Mouse (Mus musculus): ENCODE data around the gene Mus81. TPM values are rescaled to one million over a fixed set of nuclear protein-coding genes. Genes with fewer than 3 reads are reported as not detected.

Gene Mus81
- polyA plus RNA-seq, 1 experiment from 2014 or later = 39.7 TPM

DNA sequence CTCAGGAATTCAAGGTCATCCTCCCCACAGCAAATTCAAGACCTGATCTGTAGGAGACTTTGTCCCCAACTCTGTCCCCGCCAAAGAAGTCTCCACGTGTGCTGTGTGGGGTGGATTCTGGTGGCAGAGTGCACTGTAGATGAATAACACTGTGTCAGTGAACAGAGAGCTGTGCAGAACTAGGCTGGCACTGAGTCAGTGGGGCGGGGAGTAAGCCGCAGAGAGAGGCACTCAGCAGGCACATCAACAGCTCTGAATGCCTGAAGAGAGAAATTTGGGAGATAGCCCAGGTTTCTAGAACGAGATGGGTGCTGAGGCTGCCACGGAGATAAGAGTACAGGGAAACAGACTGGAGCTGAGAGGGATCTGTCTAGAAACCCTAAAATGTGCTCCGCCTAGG, 29.2 kb downstream of the Mus81 start:
- Histone ChIP-seq H3K27me3 (ENCODE audit: control insufficient read depth, insufficient read depth, low read length) (no peaks in the 10 kb centered on the region), H3K27ac (replicated peaks; ENCODE audit: low read depth, low read length) (no peak overlapping the region), H3K36me3 (ENCODE audit: control insufficient read depth, insufficient read depth, low read length) (peaks cover 4% of the 10 kb centered on the region; the same call in 1 of the 2 replicates), H3K4me3 (ENCODE audit: low read depth, low read length) (no peak overlapping the region), H3K4me2 (ENCODE audit: low read depth, severe bottlenecking) (no peak overlapping the region), H3K9ac (ENCODE audit: low read length) (no peak overlapping the region), H3K4me1 (ENCODE audit: control insufficient read depth, insufficient read depth, low read length) (peaks cover 21% of the 10 kb centered on the region), H3K9me3 (ENCODE audit: control insufficient read depth, low read length) (no peaks in the 10 kb centered on the region)
- DNase-seq (ENCODE audit: low spot score) (no peak), ATAC-seq (ENCODE audit: insufficient number of reproducible peaks, low FRiP score, low TSS enrichment, low read depth) (no peak)
- 71% methylated on average over 7 of the region's 7 CpGs for WGBS

DNA sequence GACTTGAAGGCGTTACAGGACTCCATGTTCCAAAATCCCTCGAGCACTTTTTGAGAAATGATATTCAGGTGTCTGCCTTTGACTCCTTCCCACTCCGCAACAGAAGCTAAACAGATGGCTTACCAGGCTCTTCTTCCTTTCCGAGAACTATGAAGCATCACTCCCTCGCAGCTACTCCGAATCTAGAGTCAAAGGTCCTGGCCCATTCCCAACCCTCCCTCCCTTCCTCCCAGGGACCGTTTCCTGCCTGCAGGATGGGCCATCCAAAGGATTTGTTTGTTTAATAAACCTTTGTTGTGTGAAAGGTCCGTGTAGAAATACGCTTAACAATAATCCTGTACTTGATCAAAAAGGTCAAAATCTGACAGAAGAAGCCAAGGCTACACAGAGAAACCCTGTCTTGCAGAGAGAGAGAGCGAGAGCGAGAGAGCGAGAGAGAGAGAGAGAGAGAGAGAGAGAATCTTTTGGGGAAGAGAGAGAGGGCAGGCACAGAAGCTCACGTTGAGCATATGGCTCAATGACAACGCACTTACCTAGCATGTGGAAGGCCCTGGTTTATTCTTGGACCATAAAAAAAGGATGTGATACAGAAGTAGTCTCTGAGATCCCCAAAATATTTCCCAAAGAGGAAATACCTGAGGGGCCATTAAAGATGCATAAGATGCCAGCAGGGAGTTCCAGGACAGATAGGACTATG, 30.3 kb downstream of the Mus81 start, which contains the start of gene Ccdc85b:
TSS of gene Ccdc85b (minus strand) at position 149 of the 697 bp plus-strand sequence.
- H3K9ac ChIP-seq (ENCODE audit: low read length) = peak within 1 kb of the TSS; percentile 61
- peak within 1 kb of the TSS; percentile 98 for H3K4me2 ChIP-seq (ENCODE audit: low read depth, severe bottlenecking)
- peaks cover 21% of the 10 kb centered on the region for H3K4me1 ChIP-seq (ENCODE audit: control insufficient read depth, insufficient read depth, low read length)
- DNase-seq (ENCODE audit: low spot score) (no peak), ATAC-seq (ENCODE audit: insufficient number of reproducible peaks, low FRiP score, low TSS enrichment, low read depth) (no peak; the same call in 1 of the 2 replicates)
- peak within 1 kb of the TSS; percentile 10 for H3K27ac ChIP-seq (replicated peaks; ENCODE audit: low read depth, low read length)
- 19% methylated on average over 14 of the region's 14 CpGs for WGBS
- H3K4me3 ChIP-seq (ENCODE audit: low read depth, low read length) = peak within 1 kb of the TSS; percentile 45
- no peaks in the 10 kb centered on the region for H3K9me3 ChIP-seq (ENCODE audit: control insufficient read depth, low read length)
- peaks cover under 1% of the 10 kb centered on the region; the same call in 1 of the 2 replicates for H3K36me3 ChIP-seq (ENCODE audit: control insufficient read depth, insufficient read depth, low read length)
- no peaks in the 10 kb centered on the region for H3K27me3 ChIP-seq (ENCODE audit: control insufficient read depth, insufficient read depth, low read length)

DNA sequence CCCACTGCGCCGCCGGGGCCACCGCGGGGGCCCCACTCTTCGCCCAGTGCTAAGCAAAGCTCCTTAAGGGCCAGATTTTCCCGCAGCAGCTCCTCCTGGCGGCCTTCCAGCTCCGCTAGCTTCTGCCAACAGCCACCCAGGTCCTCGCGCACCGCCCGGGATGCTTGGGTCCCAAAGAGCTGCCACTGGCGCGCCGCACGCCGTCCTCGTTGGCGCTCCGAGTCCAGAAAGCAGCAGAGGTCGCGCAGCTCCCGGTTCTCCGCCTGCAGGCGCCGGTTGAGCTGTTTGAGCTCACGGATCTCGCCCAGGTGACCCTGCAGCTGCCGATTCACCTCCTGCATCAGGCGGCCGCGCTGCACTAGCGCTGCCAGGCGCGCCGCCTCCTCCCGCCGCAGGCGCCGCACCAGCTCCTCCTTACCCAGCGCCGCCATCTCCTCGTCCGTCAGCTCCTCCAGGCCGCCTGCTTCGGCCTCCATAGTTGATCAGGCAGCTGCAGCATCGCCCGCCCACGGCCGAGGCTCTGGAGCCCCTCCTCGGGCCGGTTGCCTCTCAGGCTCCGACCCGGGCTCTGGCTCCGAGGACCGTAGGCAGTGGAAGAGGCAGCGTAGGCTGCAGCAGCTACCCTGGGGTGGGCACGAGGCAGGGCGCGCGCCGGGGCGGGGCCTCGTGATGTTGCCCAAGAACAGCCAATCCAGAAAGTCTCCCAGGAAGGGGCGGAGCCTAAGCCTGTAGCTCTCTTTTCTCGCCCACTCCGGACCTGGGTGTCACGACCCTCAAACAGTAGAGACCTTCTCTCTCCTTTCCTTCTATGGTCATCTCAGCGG, 31.1 kb downstream of the Mus81 start:
- Histone ChIP-seq H3K4me3 (ENCODE audit: low read depth, low read length) (peak overlapping the region; percentile 45), H3K4me2 (ENCODE audit: low read depth, severe bottlenecking) (peak overlapping the region; percentile 98), H3K27me3 (ENCODE audit: control insufficient read depth, insufficient read depth, low read length) (no peaks in the 10 kb centered on the region), H3K4me1 (ENCODE audit: control insufficient read depth, insufficient read depth, low read length) (peaks cover 21% of the 10 kb centered on the region), H3K9me3 (ENCODE audit: control insufficient read depth, low read length) (no peaks in the 10 kb centered on the region), H3K36me3 (ENCODE audit: control insufficient read depth, insufficient read depth, low read length) (no peaks in the 10 kb centered on the region), H3K27ac (replicated peaks; ENCODE audit: low read depth, low read length) (peak overlapping the region; percentile 10), H3K9ac (ENCODE audit: low read length) (peak overlapping the region; percentile 61)
- under 1% methylated on average over 70 of the region's 70 CpGs for WGBS
- DNase-seq (ENCODE audit: low spot score) (peak; percentile 94), ATAC-seq (ENCODE audit: insufficient number of reproducible peaks, low FRiP score, low TSS enrichment, low read depth) (peak; percentile 76)

DNA sequence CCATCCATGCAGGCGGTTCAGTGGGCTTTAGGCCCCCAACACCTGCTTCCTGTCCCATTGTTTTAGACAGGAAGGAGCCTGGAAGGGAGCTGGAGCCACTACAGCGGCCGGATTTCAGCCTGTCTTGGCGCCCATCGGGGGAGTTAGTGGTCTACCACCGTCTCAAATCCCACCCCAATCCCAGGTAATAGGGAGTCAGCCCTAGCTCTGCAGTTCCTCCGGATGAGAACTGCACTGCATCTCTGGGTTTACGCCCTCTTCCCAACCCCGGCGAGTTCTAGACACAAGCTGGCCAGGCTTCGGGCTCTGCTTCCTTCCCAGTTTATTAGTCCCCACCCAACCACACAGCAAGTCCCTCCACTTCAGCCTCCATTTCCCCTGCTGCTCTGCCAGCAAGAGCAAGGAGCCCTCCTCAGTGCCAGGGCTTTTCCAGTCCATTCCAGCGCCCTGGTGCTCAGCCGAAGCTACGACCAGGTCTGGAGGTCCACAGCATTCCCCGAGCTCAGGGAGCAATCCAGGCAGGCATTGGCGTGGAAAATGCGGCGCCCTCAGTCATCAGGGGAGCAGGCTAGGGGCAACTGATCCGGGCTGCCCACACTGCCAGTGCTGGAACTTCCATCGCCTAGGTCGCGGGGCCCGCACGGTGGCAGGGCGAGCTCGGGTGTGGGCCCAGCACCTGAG, 31.8 kb downstream of the Mus81 start:
- Histone ChIP-seq H3K36me3 (ENCODE audit: control insufficient read depth, insufficient read depth, low read length) (no peaks in the 10 kb centered on the region), H3K4me2 (ENCODE audit: low read depth, severe bottlenecking) (peak overlapping the region; percentile 98), H3K27ac (replicated peaks; ENCODE audit: low read depth, low read length) (peak overlapping the region; percentile 10), H3K27me3 (ENCODE audit: control insufficient read depth, insufficient read depth, low read length) (no peaks in the 10 kb centered on the region), H3K4me1 (ENCODE audit: control insufficient read depth, insufficient read depth, low read length) (peaks cover 19% of the 10 kb centered on the region), H3K9ac (ENCODE audit: low read length) (peak overlapping the region; percentile 61), H3K4me3 (ENCODE audit: low read depth, low read length) (peak overlapping the region; percentile 45), H3K9me3 (ENCODE audit: control insufficient read depth, low read length) (no peaks in the 10 kb centered on the region)
- ATAC-seq (ENCODE audit: insufficient number of reproducible peaks, low FRiP score, low TSS enrichment, low read depth) = no peak
- WGBS = 4% methylated on average over 26 of the region's 26 CpGs
- peak; percentile 47 for DNase-seq (ENCODE audit: low spot score)

DNA sequence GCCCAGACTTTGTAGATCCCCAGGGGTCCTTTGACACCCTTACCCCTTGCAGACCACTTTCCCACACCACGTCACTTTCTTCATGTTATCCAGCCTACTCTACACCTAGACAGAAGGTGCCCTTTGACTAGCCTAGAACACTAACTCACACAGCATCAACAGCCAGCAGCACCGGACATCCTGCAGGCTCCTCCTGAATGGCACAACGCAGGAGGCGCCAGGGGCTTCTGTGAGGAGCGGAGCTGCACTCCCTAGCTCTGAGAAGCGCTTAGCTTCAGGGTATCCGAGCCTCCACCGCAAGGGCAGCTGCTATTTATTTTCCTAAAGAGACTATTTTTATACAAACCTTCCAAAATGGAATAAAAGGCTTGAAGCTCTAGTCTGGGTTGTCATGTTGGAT, 32.6 kb downstream of the Mus81 start:
- no peak for DNase-seq (ENCODE audit: low spot score)
- Histone ChIP-seq H3K27ac (replicated peaks; ENCODE audit: low read depth, low read length) (no peak overlapping the region), H3K4me3 (ENCODE audit: low read depth, low read length) (peak overlapping the region; percentile 45; the same call in 1 of the 2 replicates), H3K4me1 (ENCODE audit: control insufficient read depth, insufficient read depth, low read length) (peaks cover 13% of the 10 kb centered on the region), H3K9ac (ENCODE audit: low read length) (no peak overlapping the region), H3K36me3 (ENCODE audit: control insufficient read depth, insufficient read depth, low read length) (no peaks in the 10 kb centered on the region), H3K9me3 (ENCODE audit: control insufficient read depth, low read length) (no peaks in the 10 kb centered on the region), H3K4me2 (ENCODE audit: low read depth, severe bottlenecking) (peak overlapping the region; percentile 98; the same call in 1 of the 2 replicates), H3K27me3 (ENCODE audit: control insufficient read depth, insufficient read depth, low read length) (no peaks in the 10 kb centered on the region)
- WGBS = 69% methylated on average over 8 of the region's 8 CpGs
- no peak for ATAC-seq (ENCODE audit: insufficient number of reproducible peaks, low FRiP score, low TSS enrichment, low read depth)

DNA sequence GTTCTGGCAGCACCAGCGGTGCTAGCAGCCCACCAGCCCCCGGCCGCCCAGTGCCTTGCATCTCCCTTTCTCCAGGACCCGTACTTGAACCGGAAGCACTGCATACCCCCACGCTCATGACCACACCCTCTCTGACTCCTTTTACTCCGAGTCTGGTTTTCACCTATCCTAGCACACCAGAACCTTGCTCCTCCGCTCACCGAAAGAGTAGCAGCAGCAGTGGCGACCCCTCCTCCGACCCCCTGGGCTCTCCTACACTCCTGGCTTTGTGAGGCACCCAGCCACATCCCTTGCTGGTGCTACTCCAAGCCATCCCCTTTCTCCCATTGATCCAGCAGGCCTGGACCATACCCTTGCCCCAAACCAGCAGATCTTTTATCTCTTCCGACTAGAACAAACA, 33.2 kb downstream of the Mus81 start:
- WGBS = 87% methylated on average over 12 of the region's 12 CpGs
- Histone ChIP-seq H3K4me1 (ENCODE audit: control insufficient read depth, insufficient read depth, low read length) (peaks cover 13% of the 10 kb centered on the region), H3K27ac (replicated peaks; ENCODE audit: low read depth, low read length) (no peak overlapping the region), H3K4me2 (ENCODE audit: low read depth, severe bottlenecking) (peak overlapping the region; percentile 98; the same call in 1 of the 2 replicates), H3K27me3 (ENCODE audit: control insufficient read depth, insufficient read depth, low read length) (peaks cover under 1% of the 10 kb centered on the region; the same call in 1 of the 2 replicates), H3K9ac (ENCODE audit: low read length) (no peak overlapping the region), H3K9me3 (ENCODE audit: control insufficient read depth, low read length) (no peaks in the 10 kb centered on the region), H3K36me3 (ENCODE audit: control insufficient read depth, insufficient read depth, low read length) (no peaks in the 10 kb centered on the region), H3K4me3 (ENCODE audit: low read depth, low read length) (no peak overlapping the region)
- DNase-seq (ENCODE audit: low spot score) (no peak), ATAC-seq (ENCODE audit: insufficient number of reproducible peaks, low FRiP score, low TSS enrichment, low read depth) (no peak)

DNA sequence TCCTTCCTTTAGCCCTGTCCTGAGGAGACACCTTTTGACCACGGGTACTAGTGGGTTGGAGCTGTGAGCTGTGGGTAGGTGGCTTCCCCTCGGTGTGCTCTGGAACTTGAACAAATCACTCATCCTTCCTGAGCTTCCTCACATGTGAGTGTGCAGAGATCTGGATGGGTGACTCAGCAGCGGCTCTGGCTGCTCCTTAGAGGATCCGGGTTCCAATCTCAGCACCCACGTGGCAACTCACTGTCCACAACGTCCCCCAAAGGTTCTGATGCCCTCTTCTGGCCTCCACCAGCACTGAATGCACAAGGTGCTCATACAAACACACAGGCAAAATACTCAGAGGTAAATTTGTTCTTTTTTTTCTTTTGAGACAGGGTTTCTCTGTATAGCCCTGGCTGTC, 36.4 kb downstream of the Mus81 start:
- Histone ChIP-seq H3K9me3 (ENCODE audit: control insufficient read depth, low read length) (no peaks in the 10 kb centered on the region), H3K9ac (ENCODE audit: low read length) (no peak overlapping the region), H3K27ac (replicated peaks; ENCODE audit: low read depth, low read length) (no peak overlapping the region), H3K4me3 (ENCODE audit: low read depth, low read length) (no peak overlapping the region), H3K4me2 (ENCODE audit: low read depth, severe bottlenecking) (no peak overlapping the region), H3K36me3 (ENCODE audit: control insufficient read depth, insufficient read depth, low read length) (no peaks in the 10 kb centered on the region), H3K4me1 (ENCODE audit: control insufficient read depth, insufficient read depth, low read length) (peaks cover 25% of the 10 kb centered on the region), H3K27me3 (ENCODE audit: control insufficient read depth, insufficient read depth, low read length) (peaks cover 33% of the 10 kb centered on the region)
- ATAC-seq (ENCODE audit: insufficient number of reproducible peaks, low FRiP score, low TSS enrichment, low read depth) = no peak
- DNase-seq (ENCODE audit: low spot score) = no peak
- WGBS = 80% methylated on average over 6 of the region's 6 CpGs

DNA sequence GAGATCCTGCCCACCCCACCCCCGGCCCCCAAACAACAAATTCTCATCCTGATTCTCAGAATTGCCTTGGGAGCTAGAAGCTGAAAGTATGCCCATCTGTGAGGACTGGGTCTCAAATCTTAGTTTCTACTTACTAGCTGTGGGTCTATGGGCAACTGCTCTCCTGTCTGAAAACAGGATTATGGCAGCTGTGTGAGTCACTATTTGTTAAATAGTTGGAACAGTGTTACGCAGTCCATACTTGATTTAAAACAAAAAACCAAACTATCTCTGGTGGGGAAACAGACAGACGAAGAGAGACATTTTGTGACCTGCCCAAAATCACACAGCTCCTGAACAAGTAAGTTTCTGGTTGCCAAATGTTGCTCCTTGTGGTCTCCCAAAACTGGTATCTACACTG, 38.5 kb downstream of the Mus81 start:
- DNase-seq (ENCODE audit: low spot score) = no peak
- ATAC-seq (ENCODE audit: insufficient number of reproducible peaks, low FRiP score, low TSS enrichment, low read depth) = no peak
- no peaks in the 10 kb centered on the region for H3K9me3 ChIP-seq (ENCODE audit: control insufficient read depth, low read length)
- no peak overlapping the region for H3K4me3 ChIP-seq (ENCODE audit: low read depth, low read length)
- H3K27me3 ChIP-seq (ENCODE audit: control insufficient read depth, insufficient read depth, low read length) = peaks cover 36% of the 10 kb centered on the region
- H3K4me2 ChIP-seq (ENCODE audit: low read depth, severe bottlenecking) = no peak overlapping the region
- WGBS = 88% methylated on average over 3 of the region's 3 CpGs
- no peaks in the 10 kb centered on the region for H3K36me3 ChIP-seq (ENCODE audit: control insufficient read depth, insufficient read depth, low read length)
- no peak overlapping the region for H3K27ac ChIP-seq (replicated peaks; ENCODE audit: low read depth, low read length)
- H3K9ac ChIP-seq (ENCODE audit: low read length) = no peak overlapping the region
- H3K4me1 ChIP-seq (ENCODE audit: control insufficient read depth, insufficient read depth, low read length) = peaks cover 15% of the 10 kb centered on the region
